Mouse (Mus musculus) R1 (cell line): ENCODE measurements around the gene Pik3ap1.

ENCODE experiments used
- DNase-seq: peaks from one replicate; pipeline ENCODE4 v3.0.0-alpha.2; 2018; ENCODE audit warnings: low read depth, low spot score

Pik3ap1 gene

DNA sequence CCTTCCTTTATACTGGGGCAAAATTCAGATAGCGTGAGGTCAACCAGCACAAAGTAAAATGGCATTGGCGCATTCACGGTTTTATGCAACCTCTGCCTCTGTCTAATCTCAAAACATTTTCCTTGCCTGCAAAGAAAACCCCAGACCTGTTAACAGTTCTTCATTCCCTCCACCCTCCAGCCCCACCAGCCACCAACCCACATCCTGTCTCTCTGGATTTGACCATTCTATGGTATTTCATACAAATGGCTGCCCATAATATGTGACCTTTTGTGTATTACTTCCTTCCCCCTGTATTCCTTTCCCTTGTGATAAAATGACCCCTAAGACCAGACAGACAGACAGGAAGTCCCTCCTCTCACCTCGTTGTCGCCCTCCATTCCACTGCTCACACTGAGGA is 102.2 kb downstream of the Pik3ap1 start:
- DNase-seq: no peak

DNA sequence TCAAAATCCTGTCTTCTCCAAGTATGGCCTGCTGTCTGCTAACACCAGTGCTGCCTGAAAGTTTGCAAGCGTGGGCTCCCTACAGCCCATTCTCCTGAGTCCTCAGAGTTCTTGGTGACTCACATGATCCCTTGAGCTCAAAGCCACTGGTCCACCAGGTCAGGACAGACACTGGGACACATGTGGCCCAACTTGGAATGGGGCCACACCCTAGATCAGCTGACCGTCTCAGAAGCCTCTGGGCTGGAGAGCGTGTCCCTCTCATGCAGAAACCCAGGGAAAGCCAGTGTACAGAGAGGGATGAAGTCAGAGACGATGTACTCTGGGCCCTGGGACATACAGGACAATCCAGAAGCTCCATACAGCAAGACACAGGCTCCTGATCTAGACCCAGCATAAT is 102.7 kb downstream of the Pik3ap1 start:
- no peak for DNase-seq

DNA sequence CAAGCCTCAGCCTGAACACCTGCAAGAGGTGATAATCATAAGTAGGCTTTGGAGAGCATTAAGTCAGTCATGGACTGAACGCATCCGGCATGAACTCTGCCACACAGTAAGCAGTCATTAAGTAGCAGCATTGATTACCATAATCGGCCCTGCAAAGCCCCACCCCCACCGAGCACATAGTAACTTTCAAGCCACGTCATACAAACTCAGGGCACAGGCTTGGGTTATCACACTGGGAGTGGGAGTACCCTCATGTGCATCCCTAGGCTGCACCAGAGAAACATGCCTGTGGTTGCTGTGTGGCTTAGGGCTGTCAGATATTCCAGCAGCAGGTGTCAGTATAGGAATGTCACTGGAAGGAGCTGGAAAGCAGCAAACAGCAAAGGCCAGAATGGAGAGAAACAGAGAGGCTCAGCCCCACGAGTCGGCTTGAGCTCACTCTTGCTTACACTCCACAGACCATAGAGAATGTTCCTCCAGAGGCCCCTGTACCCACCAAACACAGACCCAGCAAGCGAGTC is 105.1 kb downstream of the Pik3ap1 start:
- DNase-seq: no peak

DNA sequence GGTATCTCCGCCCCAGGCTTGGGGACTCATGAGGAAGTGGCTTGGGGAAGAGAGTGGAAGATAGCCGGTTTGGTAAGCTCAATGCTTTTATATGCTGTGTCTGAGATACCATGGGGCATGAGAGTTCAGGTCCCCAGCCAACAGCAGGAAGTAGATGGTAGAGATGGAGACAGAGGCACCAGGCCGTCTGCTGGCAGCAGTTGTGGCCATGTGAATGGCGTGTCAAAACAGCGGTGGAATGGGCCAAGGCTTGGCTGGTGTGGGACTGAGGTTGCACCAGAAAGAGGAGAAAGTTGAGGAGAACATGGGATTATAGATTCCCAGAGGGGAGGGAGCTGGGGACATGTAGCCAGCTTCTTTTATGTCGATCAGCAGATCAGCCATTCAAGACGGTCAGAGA is 106.3 kb downstream of the Pik3ap1 start:
- DNase-seq: no peak

DNA sequence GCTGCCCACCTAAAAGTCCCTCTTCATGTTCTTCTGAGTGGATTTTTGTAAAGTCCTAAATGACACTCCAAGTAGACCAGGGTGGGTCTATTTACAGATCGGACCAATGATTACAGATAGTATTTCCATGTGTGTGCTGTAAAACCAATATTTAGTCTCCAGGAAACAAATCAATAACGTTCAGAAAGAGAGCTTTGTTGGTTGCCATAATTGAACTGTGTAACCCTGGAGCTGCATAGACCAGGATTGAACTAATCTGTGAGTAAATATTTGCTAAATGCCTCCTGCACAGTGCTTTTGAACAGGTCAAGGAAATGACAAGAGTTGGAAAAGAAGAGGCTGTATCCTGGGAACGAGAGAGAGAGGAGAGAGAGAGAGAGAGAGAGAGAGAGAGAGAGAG is 109.3 kb downstream of the Pik3ap1 start:
- DNase-seq: no peak

DNA sequence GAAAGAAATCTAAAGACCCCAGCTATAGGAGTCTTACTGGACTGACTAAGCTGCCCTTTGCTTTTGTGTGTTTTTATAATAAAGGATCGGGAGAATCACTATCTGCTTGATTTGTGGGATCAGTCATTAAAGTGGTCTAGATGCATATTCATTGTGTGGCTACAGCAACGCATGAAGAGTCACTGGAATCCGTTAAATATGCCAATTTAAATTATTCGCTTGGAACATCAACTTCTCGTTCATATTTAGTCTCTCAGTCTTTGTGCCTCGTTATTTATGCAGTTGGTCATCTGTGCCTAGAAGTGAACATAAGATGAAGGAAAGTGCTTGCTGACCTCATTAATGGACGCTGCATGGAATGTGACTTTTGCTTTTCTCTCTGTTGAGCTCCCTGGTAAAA is 114.0 kb downstream of the Pik3ap1 start:
- DNase-seq: no peak

DNA sequence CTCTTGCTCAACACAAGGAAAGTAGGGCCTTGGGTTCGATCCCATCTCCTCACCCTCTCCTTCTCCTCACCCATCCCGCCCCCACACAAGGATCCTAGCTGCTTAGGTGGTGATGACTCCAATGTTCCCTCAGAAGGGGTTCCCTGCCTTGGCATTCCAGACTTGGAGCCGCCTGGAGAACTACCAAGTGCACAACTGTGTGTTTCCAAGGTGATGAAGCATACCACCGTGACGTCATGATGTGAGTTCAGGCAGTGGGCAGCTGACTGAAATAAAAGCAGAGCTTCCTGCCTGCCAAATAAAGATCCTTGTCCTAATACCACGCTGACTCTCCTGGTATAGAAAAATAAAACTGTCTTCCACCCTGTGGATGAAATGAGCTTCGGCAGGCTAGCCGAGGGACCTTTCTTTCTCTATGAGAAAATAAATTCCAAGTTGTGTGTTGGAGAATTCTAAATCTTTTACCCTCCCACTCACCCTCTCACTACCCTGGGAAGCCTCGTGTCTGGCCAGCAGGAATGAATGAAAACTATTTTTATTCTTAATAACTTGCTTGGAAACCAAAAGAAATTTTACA is 114.7 kb downstream of the Pik3ap1 start:
- peak; percentile 51 for DNase-seq

DNA sequence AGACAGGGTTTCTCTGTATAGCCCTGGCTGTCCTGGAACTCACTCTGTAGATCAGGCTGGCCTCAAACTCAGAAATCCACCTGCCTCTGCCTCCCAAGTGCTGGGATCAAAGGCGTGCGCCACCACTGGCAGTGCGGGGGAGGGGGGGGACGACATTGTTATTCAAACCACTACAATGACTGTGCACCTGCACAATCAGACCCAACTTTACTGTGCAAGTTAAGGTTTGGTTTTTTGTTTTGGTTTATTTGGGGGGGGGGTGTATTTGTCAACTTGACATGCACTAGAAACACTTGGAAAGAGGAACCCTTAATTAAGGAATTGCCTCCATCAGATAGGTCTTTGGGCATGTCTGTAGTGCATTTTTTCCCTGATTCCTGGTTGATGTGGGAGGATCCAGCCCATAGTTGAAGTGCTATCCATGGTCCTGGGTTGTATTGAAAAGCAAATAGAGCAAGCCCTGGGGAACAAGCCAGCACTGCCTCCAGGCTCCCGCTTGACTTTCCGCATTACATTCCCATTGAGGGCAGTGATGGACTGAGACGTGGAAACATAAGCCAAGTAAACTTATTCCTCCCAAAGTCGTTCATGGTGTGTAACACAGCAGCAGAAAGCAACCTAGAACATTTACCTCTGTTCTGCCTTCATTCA is 118.5 kb downstream of the Pik3ap1 start:
- peak; percentile 90 for DNase-seq

DNA sequence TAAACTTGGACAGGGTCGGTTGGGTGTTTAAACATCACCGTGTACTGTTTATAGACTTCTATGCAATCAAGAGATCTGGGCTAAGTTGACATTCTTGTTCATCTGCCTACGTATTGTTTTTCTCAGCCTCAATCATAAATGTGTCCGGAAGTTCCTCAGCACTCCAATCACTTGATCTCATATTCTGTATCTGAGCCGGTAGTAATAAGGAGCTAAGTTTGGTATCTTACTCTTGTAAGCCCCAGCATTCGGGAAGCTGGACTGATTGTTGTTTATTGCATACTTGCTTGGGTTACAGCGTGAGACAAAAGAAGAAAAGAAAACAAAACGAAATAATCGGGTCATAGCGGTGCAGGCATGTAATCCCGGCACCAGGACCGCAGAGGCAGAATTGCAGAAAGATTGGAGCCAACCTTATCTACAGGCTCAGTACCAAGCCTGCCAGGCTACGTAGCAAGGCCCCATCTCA is 120.5 kb downstream of the Pik3ap1 start:
- DNase-seq: no peak

DNA sequence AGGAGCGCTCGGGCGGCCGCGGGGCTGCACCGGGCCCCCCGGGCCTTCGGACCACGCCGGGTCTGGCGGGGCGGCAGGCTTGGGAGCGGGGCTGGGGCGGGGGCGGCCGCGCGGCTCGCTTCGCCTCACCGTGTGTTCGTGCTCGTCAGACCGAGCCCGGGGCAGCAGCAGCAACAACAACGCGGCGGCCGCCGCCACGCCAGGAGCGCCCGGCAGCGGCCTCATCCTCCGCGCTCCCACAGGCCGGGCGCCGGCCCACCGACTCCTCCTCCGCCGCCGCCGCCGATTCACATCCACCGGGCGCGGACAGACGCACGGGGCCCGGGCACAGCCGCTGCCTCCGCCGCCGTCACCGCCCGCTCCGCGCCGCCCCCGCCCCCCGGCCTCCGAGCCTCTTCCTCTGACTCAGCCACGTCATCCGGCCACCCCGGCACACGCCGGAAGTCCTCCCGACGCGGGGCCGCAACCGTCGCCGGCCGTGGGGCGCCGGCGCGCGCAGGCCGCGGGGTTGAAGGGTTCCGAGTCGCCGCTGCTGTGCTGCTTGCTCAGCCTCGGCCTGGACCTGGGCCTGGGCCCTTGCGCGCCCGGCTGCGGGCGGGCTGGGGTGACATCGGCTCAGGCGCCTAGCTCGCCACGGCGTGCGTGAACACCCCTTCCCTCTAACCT is 121.1 kb downstream of the Pik3ap1 start, which contains the start of gene Tm9sf3:
Tm9sf3 (minus strand) TSS at position 368 of the 666 bp plus-strand sequence.
- peak; percentile 73 for DNase-seq

DNA sequence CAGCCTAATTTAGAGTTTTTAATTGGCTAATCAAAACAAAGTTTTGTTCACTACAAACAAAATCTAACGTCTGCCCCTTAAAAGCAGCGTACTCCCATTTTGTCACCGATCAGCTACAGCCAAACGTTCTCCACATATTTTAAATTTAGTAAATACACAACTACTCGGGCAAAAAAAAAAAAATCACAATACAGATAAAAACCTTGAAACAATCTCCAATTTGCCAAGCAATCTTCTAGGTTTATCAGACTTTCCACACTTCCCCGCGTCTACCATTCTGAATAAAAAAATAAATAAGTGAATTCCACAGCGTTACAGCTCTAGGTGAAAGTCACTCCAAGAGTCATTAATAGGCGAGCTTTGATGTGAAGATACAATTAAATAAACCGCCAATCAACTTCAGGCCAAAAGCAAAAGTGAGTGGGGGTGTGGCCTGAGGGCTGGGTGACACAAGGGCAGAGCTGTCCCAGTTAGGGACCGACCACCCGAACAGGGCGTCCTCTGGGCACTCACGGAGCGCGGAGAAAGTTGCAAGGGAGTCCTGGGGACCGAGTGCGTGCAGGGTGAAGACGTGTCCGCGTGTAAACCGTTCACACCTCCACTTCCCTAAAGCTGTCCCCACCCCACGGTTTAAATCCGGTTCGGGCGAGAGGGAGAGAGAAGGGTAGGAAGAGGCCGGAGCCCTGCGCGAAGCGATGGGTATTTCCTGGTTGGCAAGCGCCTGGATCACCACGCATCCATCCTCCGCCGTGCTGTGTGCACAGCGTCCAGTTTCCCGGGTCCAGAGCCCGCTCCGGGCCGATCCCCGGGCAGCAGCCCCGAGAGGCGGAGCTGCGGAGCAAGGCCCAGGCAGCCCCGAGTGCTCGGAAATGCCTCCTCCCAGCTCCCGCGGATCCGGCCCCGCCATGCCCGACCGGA is 121.9 kb downstream of the Pik3ap1 start:
- DNase-seq: peak; percentile 70

DNA sequence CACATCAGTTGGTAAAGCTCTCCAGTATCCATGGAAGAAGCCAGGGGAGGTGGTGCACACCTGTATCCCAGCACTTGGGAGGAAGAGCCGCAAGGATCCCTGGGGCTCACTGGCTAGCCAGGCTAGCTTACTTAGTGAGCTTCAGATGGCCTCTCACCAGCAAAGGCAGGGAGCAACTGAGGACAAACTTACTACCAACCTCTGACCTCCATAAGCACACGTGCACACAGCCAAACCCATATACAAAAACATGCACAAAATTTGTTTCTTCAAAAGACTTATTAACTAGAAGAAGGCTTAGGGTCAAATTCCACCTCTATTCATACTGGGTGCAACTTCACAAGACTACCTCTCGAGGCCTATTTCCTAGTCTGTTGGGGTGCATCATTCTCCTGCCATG is 124.2 kb downstream of the Pik3ap1 start:
- DNase-seq: no peak

DNA sequence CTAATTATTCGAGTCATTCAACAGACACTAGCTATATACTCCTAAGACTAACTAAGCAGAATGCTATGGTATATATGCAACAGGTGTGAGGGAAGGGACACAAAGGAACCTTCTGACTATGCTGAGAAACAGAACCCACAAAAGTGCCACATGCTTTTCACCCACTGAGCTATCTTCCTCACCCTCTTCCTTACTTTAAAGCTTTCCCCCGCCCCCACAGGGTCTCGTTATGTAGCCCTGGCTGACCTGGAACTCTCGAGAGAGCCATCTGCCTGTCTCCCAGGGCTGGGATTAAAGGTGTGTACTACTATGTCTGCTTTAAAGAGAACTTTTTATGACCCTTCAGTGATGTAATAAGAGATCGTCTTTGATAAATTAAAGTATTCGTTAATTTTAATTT is 125.6 kb downstream of the Pik3ap1 start:
- DNase-seq: no peak

DNA sequence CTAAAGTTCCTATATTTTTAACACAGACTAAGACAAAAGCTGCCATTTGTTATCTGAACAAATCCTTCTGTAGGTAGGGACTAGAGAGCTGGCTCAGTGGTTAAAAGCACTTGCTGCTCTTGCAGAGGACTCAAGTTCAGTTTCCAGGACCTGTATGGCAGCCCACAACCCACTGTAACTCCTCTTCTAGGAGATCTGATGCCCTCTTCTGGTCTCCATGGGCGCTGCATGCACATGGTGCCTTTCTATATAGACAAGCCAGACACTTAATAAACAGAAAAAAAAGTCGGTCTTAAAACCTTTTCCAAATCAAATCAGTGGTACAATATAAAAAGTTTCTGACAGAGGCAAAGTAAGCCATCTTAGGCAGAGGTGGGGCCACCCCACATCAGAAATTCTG is 126.2 kb downstream of the Pik3ap1 start:
- peak; percentile 76 for DNase-seq

DNA sequence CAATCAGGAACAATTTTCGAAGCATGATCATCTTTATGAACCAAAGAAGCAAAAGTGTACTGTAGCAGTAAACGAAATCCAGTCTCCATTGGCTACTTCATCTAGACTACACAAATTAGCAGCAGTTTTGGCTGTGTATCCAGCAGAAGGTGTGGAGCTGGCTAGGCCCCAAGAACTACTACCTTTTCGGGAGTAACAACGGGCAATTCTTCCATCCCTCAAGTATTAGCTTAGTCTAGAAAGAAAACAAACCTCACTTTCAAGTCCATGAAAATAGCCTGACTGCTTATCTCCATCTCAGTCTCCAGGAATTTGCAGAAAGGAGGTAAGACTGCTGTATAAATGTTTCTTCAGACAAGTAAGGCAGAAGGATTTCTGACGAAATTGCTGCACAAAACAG is 130.3 kb downstream of the Pik3ap1 start:
- DNase-seq: no peak

DNA sequence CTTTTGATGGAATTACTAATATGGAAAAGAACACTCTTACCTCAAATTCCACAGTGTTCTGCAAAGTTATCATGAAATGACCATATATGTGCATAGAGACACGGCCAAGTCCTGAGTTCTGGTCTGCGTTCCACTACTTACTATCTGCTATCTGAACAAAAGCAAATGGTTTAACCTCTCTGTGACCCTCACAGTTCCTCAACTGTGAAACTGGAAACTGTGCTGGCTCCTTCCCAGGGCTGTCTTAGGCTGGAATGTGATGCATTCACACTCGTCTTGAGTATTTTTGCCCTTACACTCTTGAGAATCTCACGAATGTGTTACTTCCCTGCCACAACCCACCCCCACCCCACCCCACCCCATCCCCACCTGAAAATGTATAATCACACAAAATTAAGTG is 135.9 kb downstream of the Pik3ap1 start:
- DNase-seq: peak; percentile 33

DNA sequence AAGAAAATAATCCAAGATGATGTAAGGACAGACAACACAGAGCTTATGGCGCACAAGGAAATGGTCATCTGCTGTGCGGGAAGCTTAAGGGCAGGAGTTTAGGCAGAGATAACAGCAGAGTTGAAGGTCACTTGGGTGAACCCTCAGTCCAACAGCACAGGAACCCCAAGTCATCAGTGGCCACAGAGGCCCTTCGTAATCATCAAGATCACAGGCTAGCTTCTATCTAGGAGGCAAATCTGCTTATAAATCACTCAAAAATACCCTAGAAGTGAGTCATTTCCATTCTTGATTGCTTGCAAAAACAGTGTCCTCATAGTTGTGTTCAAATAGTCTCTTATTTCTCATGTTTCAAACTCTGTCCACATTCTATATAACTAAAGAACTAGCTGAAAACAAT is 136.6 kb downstream of the Pik3ap1 start:
- DNase-seq: no peak

DNA sequence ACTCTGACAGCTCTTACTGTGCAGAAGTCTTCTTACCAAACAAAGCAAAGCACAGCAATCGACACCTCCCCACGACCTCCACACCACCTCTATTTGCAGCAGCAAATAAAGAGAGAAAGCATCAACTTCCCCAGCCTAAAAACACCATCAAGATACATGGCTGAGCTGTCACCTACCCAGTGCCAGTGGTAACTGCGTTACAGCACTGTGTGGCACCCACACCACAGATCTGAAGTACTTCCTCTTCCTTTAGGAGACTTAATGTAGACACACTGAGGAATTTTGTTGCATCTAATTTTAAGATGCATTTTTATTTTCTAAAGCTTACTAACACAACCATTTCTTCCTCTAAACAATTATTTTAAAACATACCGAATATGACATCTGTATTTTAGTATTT is 138.6 kb downstream of the Pik3ap1 start:
- no peak for DNase-seq

DNA sequence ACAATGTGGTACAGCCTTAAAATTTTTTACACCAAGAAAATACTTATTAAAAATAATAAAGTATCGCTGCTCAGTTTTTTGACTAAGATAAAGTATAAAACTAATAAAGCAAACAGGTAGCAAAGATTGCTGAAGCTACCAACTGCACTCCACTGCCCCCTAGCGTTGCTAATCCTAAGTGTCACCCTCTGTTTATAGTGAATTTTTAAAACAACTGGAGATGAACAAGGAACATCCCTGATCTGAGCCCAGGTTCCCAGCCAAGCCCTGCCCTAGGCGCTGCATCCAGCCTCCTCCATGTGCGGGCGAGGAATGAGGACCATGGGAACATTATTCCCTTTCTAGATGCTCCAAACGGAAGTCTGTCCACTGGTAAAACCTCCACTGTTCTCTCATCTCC is 140.3 kb downstream of the Pik3ap1 start:
- DNase-seq: peak; percentile 45

DNA sequence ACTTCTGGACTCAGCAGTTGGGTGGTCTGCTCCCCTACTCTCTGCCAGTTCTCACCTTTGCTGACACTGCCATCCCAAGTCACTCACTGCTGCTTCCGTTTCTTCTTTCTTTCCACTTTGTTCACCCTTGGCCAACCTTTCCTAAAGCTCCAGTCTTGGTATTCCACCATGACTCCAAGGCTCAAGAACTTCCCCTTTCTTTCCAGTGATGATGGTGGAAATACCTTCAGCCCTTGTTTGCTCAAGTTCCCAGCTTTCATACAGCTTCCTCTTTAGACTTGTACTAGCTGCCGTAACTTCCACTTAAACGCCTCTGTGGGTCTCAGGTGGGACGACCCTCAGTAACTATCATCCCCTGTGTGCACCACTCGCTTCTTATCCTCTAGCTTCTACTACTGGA is 142.9 kb downstream of the Pik3ap1 start:
- no peak for DNase-seq

DNA sequence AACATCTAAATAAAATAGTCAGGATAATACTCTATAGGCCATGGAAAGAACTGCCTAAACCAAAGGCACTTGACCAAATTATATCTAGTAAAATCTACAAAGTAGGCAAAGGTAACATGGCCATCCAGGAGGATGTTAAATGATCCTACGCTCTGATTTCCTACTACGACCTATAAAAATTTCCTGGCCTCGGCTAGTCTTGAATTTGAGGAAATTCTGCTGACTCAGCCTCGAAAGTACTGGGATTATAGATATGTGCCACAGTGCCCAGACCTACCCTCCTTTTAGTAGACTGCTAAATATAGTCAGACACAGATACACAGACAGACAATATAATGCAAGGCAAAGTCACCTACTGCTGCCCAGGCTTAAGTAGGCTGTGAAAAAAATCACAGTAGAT is 151.2 kb downstream of the Pik3ap1 start:
- no peak for DNase-seq
